Mouse (Mus musculus) MEL (cell line): ENCODE data around the gene Cxcr5. TPM values are rescaled to one million over a fixed set of nuclear protein-coding genes. Genes with fewer than 3 reads are reported as not detected.
A peak's percentile ranks its signal among the peaks of the same experiment; 100 is the strongest.

Source experiments
- DNase-seq: peaks from one replicate; pipeline ENCODE4 v3.0.0; 2011; ENCODE audit warnings: low read depth, low spot score
- H3K27ac ChIP-seq: 2 replicates; pipeline ENCODE4 v1.5.1; 2012; ENCODE audit warnings: low read depth, mild to moderate bottlenecking, control low read depth, low read length, moderate library complexity; ENCODE audit not compliant: control insufficient read depth
- H3K27me3 ChIP-seq, 2 experiments: fragments of 150-350 bp in 1 of 2; sonication (generic) in 1 of 2; 2 replicates each; pipeline ENCODE4 v1.6.1; 2012; ENCODE audit warnings: low read length in 2 of 2, mild to moderate bottlenecking in 2 of 2, improper control_type of control experiment in 1 of 2, moderate library complexity in 1 of 2; ENCODE audit not compliant: insufficient read depth in 2 of 2, control insufficient read depth in 1 of 2
- H3K36me3 ChIP-seq, 2 experiments: 2 replicates each; pipeline ENCODE4 v1.6.1; 2012 to 2014; ENCODE audit warnings: low read length in 2 of 2, improper control_type of control experiment in 1 of 2, inconsistent platforms in 1 of 2, mild to moderate bottlenecking in 1 of 2; ENCODE audit not compliant: insufficient read depth in 2 of 2, control insufficient read depth in 1 of 2
- H3K4me1 ChIP-seq, 2 experiments: fragments of 150-350 bp in 1 of 2; sonication (generic) in 1 of 2; 2 replicates each; pipeline ENCODE4 v1.6.1; 2012; ENCODE audit warnings: low read length in 2 of 2, improper control_type of control experiment in 1 of 2, mild to moderate bottlenecking in 1 of 2; ENCODE audit not compliant: insufficient read depth in 2 of 2, control insufficient read depth in 1 of 2
- H3K4me3 ChIP-seq, 2 experiments: fragments of 150-350 bp in 1 of 2; sonication (generic) in 1 of 2; 2 replicates each; pipeline ENCODE4 v1.5.1; 2012; ENCODE audit warnings: low read depth in 2 of 2, low read length in 2 of 2, mild to moderate bottlenecking in 2 of 2, moderate library complexity in 2 of 2, control low read depth in 1 of 2, improper control_type of control experiment in 1 of 2; ENCODE audit not compliant: control insufficient read depth in 1 of 2, insufficient read depth in 1 of 2
- H3K79me2 ChIP-seq: 2 replicates; pipeline ENCODE4 v1.6.1; 2012; ENCODE audit warnings: mild to moderate bottlenecking, low read length, moderate library complexity; ENCODE audit not compliant: control insufficient read depth, poor library complexity, insufficient read depth
- H3K9ac ChIP-seq: 2 replicates; pipeline ENCODE4 v1.6.1; 2012; ENCODE audit warnings: low read depth, mild to moderate bottlenecking, control low read depth, low read length, moderate library complexity; ENCODE audit not compliant: control insufficient read depth, poor library complexity, severe bottlenecking
- H3K9me3 ChIP-seq: fragments of 150-350 bp; sonication (generic); replicated peaks from 2 replicates; pipeline ENCODE4 v1.6.1; 2012; ENCODE audit warnings: mild to moderate bottlenecking, low read length, improper control_type of control experiment, moderate library complexity; ENCODE audit not compliant: insufficient read depth
- CHD2 ChIP-seq: IDR thresholded peaks from 2 replicates; pipeline ENCODE4 v1.6.1; 2011; ENCODE audit warnings: low read length, improper control_type of control experiment
- CTCF ChIP-seq, 3 experiments: IDR thresholded peaks in 2 of 3; conservative IDR thresholded peaks in 1 of 3; 2 replicates each; pipeline ENCODE4 v1.5.1; 2011 to 2012; ENCODE audit warnings: low read length in 3 of 3, low read depth in 2 of 3, mild to moderate bottlenecking in 2 of 3, improper control_type of control experiment in 1 of 3, inconsistent platforms in 1 of 3, mixed read lengths in 1 of 3, moderate library complexity in 1 of 3; ENCODE audit not compliant: control insufficient read depth in 1 of 3, insufficient read depth in 1 of 3, poor library complexity in 1 of 3, severe bottlenecking in 1 of 3
- EP300 ChIP-seq, 2 experiments: IDR thresholded peaks; 2 replicates each; pipeline ENCODE4 v1.6.1; 2011; ENCODE audit warnings: improper control_type of control experiment in 2 of 2, low read length in 2 of 2, low read depth in 1 of 2, mild to moderate bottlenecking in 1 of 2
- ETS1 ChIP-seq: IDR thresholded peaks from 2 replicates; pipeline ENCODE4 v1.6.1; 2012; ENCODE audit warnings: low read depth, mild to moderate bottlenecking, inconsistent platforms, low read length, improper control_type of control experiment, moderate library complexity
- GABPA ChIP-seq: IDR thresholded peaks from 2 replicates; pipeline ENCODE4 v1.6.1; 2012; ENCODE audit warnings: low read depth, mild to moderate bottlenecking, inconsistent platforms, low read length, improper control_type of control experiment, moderate library complexity
- GATA1 ChIP-seq: IDR thresholded peaks from 2 replicates; pipeline ENCODE4 v1.6.1; 2011; ENCODE audit warnings: low read depth, low read length, improper control_type of control experiment
- JUND ChIP-seq: IDR thresholded peaks from 2 replicates; pipeline ENCODE4 v1.6.1; 2011; ENCODE audit warnings: low read depth, mild to moderate bottlenecking, improper control_type of control experiment, low read length
- MAZ ChIP-seq: IDR thresholded peaks from 2 replicates; pipeline ENCODE4 v1.6.1; 2012; ENCODE audit warnings: low read depth, mild to moderate bottlenecking, inconsistent platforms, low read length, improper control_type of control experiment
- MEF2A ChIP-seq: IDR thresholded peaks from 2 replicates; pipeline ENCODE4 v1.6.1; 2014; ENCODE audit warnings: low read depth, mild to moderate bottlenecking, inconsistent platforms, low read length, improper control_type of control experiment; ENCODE audit not compliant: poor library complexity, insufficient replicate concordance, severe bottlenecking; ENCODE audit errors: extremely low read depth
- MYB ChIP-seq: IDR thresholded peaks from 2 replicates; pipeline ENCODE4 v1.6.1; 2011; ENCODE audit warnings: mild to moderate bottlenecking, low read depth, low read length, improper control_type of control experiment
- POLR2A ChIP-seq, 2 experiments: IDR thresholded peaks; 2 replicates each; pipeline ENCODE4 v1.6.1; 2011 to 2012; ENCODE audit warnings: low read length in 2 of 2, mild to moderate bottlenecking in 2 of 2, control low read depth in 1 of 2, improper control_type of control experiment in 1 of 2, low read depth in 1 of 2, moderate library complexity in 1 of 2; ENCODE audit not compliant: control insufficient read depth in 1 of 2, insufficient read depth in 1 of 2, poor library complexity in 1 of 2
- POLR2AphosphoS2 ChIP-seq: IDR thresholded peaks from 2 replicates; pipeline ENCODE4 v1.6.1; 2011; ENCODE audit warnings: low read length, improper control_type of control experiment
- RAD21 ChIP-seq: IDR thresholded peaks from 2 replicates; pipeline ENCODE4 v1.6.1; 2011; ENCODE audit warnings: mild to moderate bottlenecking, low read depth, low read length, improper control_type of control experiment
- RCOR1 ChIP-seq: IDR thresholded peaks from 2 replicates; pipeline ENCODE4 v1.6.1; 2012; ENCODE audit warnings: low read depth, mild to moderate bottlenecking, inconsistent platforms, low read length, improper control_type of control experiment
- SIN3A ChIP-seq: IDR thresholded peaks from 2 replicates; pipeline ENCODE4 v1.6.1; 2012; ENCODE audit warnings: low read length, improper control_type of control experiment, inconsistent platforms
- SMC3 ChIP-seq: IDR thresholded peaks from 2 replicates; pipeline ENCODE4 v1.6.1; 2011; ENCODE audit warnings: low read depth, low read length, improper control_type of control experiment
- USF1 ChIP-seq: IDR thresholded peaks from 2 replicates; pipeline ENCODE4 v1.6.1; 2014; ENCODE audit warnings: low read depth, mild to moderate bottlenecking, inconsistent platforms, low read length, improper control_type of control experiment, moderate library complexity
- USF2 ChIP-seq, 2 experiments: IDR thresholded peaks; 2 replicates each; pipeline ENCODE4 v1.6.1; 2011 to 2012; ENCODE audit warnings: improper control_type of control experiment in 2 of 2, low read length in 2 of 2, borderline replicate concordance in 1 of 2, inconsistent platforms in 1 of 2, low read depth in 1 of 2, mild to moderate bottlenecking in 1 of 2; ENCODE audit not compliant: insufficient read depth in 1 of 2
- ZC3H11A ChIP-seq: IDR thresholded peaks from 2 replicates; pipeline ENCODE4 v1.6.1; 2012; ENCODE audit warnings: low read depth, mild to moderate bottlenecking, inconsistent platforms, low read length, improper control_type of control experiment
- ZMIZ1 ChIP-seq: IDR thresholded peaks from 2 replicates; pipeline ENCODE4 v1.6.1; 2012; ENCODE audit warnings: low read depth, mild to moderate bottlenecking, inconsistent platforms, low read length, improper control_type of control experiment, moderate library complexity
- ZNF384 ChIP-seq: IDR thresholded peaks from 2 replicates; pipeline ENCODE4 v1.6.1; 2012; ENCODE audit warnings: low read depth, mild to moderate bottlenecking, inconsistent platforms, low read length, improper control_type of control experiment
- polyA plus RNA-seq, 2 experiments: library from polyadenylated mRNA; stranded (reverse) in 1 of 2; unstranded in 1 of 2; fragments of >175 nt in 1 of 2; fragments of >200 nt in 1 of 2; gene quantifications; 2 replicates each; pipeline versions ENCODE4 v1.2.1 to v1.2.4; 2012; ENCODE audit warnings: low replicate concordance in 2 of 2, low read depth in 1 of 2; ENCODE audit not compliant: insufficient read length in 2 of 2, insufficient read depth in 1 of 2, missing spikeins in 1 of 2
- total RNA-seq: library from RNA; depleted of rRNA; stranded (reverse); fragments of 300-350 nt; gene quantifications from 2 replicates; pipeline ENCODE4 v1.2.3, GENCODE M21; 2012

Gene Cxcr5
- total and polyA plus RNA-seq, 3 experiments = 0.18 TPM; not detected in 2

DNA sequence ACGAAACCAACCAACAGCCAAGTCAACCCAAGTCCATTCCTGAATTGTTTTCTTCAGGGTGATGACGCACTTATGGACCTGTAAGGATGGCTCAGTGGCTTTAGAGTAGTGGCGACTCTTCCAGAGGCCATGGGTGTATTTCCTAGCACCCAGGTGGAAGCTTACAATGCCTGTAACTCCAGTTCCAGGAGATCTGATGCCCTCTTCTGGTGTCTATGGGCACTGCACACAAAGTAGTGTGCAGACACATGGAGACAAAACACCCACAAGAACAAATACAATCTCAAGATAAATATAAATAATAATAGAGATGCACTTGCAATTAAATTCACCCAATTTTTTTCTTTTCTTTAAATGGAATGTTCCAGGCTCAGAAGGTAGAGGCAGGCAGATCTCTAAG, 85.7 kb downstream of the Cxcr5 start:
- peak; percentile 24 to 39 (median 28); a peak in 5 of 6 replicates for TF ChIP-seq CTCF (IDR thresholded peaks at IDR 0.05 in 2 of 3, conservative IDR thresholded peaks at IDR 0.05 in 1 of 3; ENCODE audit: control insufficient read depth in 1 of 3, insufficient read depth in 1 of 3, low read depth in 2 of 3, low read length in 3 of 3, poor library complexity in 1 of 3, severe bottlenecking in 1 of 3)
- no peak for TF ChIP-seq SIN3A
- TF ChIP-seq MAZ = no peak
- TF ChIP-seq ZNF384 = no peak
- TF ChIP-seq ZMIZ1 = no peak
- no peak for TF ChIP-seq ETS1
- TF ChIP-seq POLR2A (IDR thresholded peaks at IDR 0.05; ENCODE audit: control insufficient read depth in 1 of 2, insufficient read depth in 1 of 2, low read depth in 1 of 2, low read length in 2 of 2, poor library complexity in 1 of 2) = no peak
- peak; percentile 3; the same call in 1 of the 2 replicates for TF ChIP-seq RAD21
- no peak for TF ChIP-seq MYB
- TF ChIP-seq USF1 = no peak
- TF ChIP-seq RCOR1 = no peak
- TF ChIP-seq USF2 (IDR thresholded peaks at IDR 0.05; ENCODE audit: borderline replicate concordance in 1 of 2, insufficient read depth in 1 of 2, low read depth in 1 of 2, low read length in 2 of 2) = no peak
- no peak for TF ChIP-seq CHD2
- TF ChIP-seq MEF2A = no peak
- H3K4me3 ChIP-seq = no peak overlapping the region
- H3K9ac ChIP-seq = no peak overlapping the region
- H3K9me3 ChIP-seq = no peaks in the 10 kb centered on the region
- peaks cover 4 to 5% of the 10 kb centered on the region in 2 experiments; a peak in 3 of 4 replicates for H3K27me3 ChIP-seq
- no peaks in the 10 kb centered on the region for H3K36me3 ChIP-seq
- no peaks in the 10 kb centered on the region; the same call in 1 of the 2 replicates for H3K79me2 ChIP-seq
- peak; percentile 45 for DNase-seq
- H3K4me1 ChIP-seq = peaks cover 2 to 3% of the 10 kb centered on the region in 2 experiments; a peak in 1 of 4 replicates
- no peak overlapping the region for H3K27ac ChIP-seq

DNA sequence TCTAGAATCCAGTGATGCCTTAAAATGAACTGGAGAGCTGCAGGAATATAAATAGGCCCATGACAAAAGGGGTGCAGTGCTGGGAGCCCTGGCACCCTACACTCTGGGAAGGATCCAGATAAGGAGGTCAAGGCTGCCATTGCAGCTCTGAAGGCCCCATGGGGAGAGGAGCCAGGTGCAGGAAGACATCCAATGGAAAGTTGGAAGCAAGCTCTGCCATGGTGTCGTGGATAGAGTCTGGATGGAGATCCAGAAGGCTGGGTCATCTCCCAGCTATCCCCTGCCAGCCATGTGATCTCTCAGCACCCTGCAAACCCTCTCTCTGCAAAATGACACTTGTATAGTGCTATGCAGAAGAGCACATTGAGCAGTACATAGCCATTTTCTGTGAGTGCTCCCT, 87.3 kb downstream of the Cxcr5 start:
- no peak overlapping the region for H3K4me3 ChIP-seq
- no peak for DNase-seq

DNA sequence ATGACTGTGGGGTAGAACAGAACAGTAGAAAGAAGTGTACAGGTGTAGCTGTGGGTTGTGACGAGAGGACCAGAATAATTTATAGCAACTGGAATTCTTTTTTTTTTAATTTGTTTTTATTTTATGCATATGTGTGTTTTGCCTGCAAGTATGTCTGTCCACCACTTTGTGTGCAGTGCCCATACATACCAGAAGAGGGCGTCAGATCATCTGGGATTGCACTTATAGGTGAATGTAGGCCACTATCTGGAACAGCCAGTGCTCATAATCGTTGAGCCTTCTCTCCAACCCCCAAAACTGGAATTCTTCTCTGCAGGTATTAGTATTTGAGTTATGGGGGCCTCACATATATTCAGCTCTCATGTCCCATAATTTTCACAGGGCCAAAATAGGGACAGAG, 88.5 kb downstream of the Cxcr5 start:
- Histone ChIP-seq H3K36me3 (no peaks in the 10 kb centered on the region), H3K4me3 (no peak overlapping the region), H3K79me2 (no peaks in the 10 kb centered on the region), H3K9me3 (no peaks in the 10 kb centered on the region), H3K9ac (no peak overlapping the region), H3K4me1 (peaks cover 2 to 3% of the 10 kb centered on the region in 2 experiments; a peak in 1 of 4 replicates), H3K27ac (no peak overlapping the region), H3K27me3 (peaks cover 13 to 14% of the 10 kb centered on the region in 2 experiments)
- no peak for TF ChIP-seq GATA1
- peak; percentile 45 to 55 (median 53) for TF ChIP-seq CTCF (IDR thresholded peaks at IDR 0.05 in 2 of 3, conservative IDR thresholded peaks at IDR 0.05 in 1 of 3; ENCODE audit: control insufficient read depth in 1 of 3, insufficient read depth in 1 of 3, low read depth in 2 of 3, low read length in 3 of 3, poor library complexity in 1 of 3, severe bottlenecking in 1 of 3)
- peak; percentile 34 for TF ChIP-seq RAD21
- TF ChIP-seq GABPA = no peak
- peak; percentile 48 for TF ChIP-seq SMC3
- no peak for TF ChIP-seq EP300 (IDR thresholded peaks at IDR 0.05; ENCODE audit: low read depth in 1 of 2, low read length in 2 of 2)
- TF ChIP-seq POLR2AphosphoS2 = no peak
- peak; percentile 18; the same call in 1 of the 2 replicates for TF ChIP-seq ZC3H11A
- no peak for TF ChIP-seq MEF2A
- peak; percentile 45 for DNase-seq

More for the DNA sequence above, 87.3 kb downstream of the Cxcr5 start:
- Histone ChIP-seq H3K4me1 (peaks cover 2 to 3% of the 10 kb centered on the region in 2 experiments; a peak in 1 of 4 replicates), H3K36me3 (no peaks in the 10 kb centered on the region), H3K27ac (no peak overlapping the region), H3K27me3 (peaks cover 10 to 14% of the 10 kb centered on the region in 2 experiments), H3K79me2 (no peaks in the 10 kb centered on the region; the same call in 1 of the 2 replicates), H3K9me3 (no peaks in the 10 kb centered on the region), H3K9ac (no peak overlapping the region)
- TF ChIP-seq RAD21 (no peak), ZMIZ1 (no peak), JUND (no peak)
